Comparison of ENCODE assay signal across 15 mouse cellular contexts in the genomic region with DNA sequence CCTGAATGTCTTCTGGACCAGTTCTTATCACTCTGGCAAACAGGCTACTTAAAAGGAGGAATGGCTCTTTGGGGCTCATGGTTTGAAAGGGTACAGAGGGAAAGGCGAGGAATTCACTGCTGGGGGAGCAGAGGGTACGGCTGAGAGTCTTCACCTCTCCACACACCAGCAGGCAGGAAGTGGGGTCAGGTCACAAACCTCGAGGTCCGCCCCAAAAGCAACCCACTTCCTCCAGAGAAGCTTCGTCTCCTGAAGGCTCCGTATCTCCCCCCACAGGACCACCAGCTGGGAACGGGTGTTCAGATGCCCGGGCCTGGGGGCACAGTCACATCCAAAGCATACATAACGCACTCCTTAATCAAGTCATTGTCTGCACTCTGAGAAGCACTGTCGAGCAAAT.
DNase-seq lines count a peak whose midpoint lies in the region; ATAC-seq and TF ChIP-seq lines count a peak whose summit lies in the region.
"Had no signal": no experiment of that assay in that cellular context is flagged by ENCODE, and none has a peak within 500 bp of the region (broad histone marks: within the 10 kb centered on the region; RNA-seq: fewer than 3 reads in every experiment).

No protein-coding gene starts in this region.

- WGBS in liver, embryonic 12.5 days (ENCODE audit: insufficient replicate concordance): 37% methylated on average over 10 of the region's 10 CpGs
- 33% methylated on average over 10 of the region's 10 CpGs for WGBS in liver, embryonic 11.5 days
- WGBS in macrophage (ENCODE audit: missing documents): 25% methylated on average over 10 of the region's 10 CpGs
- 4% methylated on average over 10 of the region's 10 CpGs for WGBS in thymus, adult 2 months

- 0 out of 2 replicates have a peak, but pooled peaks have one; percentile 15 for TF ChIP-seq POLR2A in CH12.LX (IDR thresholded peaks at IDR 0.05; ENCODE audit: low read depth, low read length)
- peak; percentile 40; the same call in 1 of the 2 replicates for TF ChIP-seq POLR2A in thymus, adult 2 months (IDR thresholded peaks at IDR 0.05; ENCODE audit: control insufficient read depth, extremely low read depth, insufficient read depth, low read length, poor library complexity)

- TF ChIP-seq RAD21 in CH12.LX (IDR thresholded peaks at IDR 0.05; ENCODE audit: low read depth, low read length): no peak

- no peaks in the 10 kb centered on the region for H3K79me2 ChIP-seq in CH12.LX (replicated peaks; ENCODE audit: control insufficient read depth, extremely low read depth, insufficient read depth, poor library complexity, severe bottlenecking)
- H3K79me2 ChIP-seq in macrophage (ENCODE audit: inconsistent target): no peaks in the 10 kb centered on the region

- ATAC-seq in liver, embryonic 12.5 days: no peak
- no peak for ATAC-seq in liver, embryonic 11.5 days (replicated peaks; ENCODE audit: low FRiP score)
- ATAC-seq in frontal cortex, adult (ENCODE audit: low TSS enrichment): no peak
- ATAC-seq: intestine, embryonic 15.5 days had no signal

- TF ChIP-seq EP300 in CH12.LX (IDR thresholded peaks at IDR 0.05; ENCODE audit: low read length): no peak

- H3K9ac ChIP-seq in liver, embryonic 12.5 days: no peak overlapping the region
- H3K9ac ChIP-seq in liver, embryonic 11.5 days (ENCODE audit: low read depth, low read length): no peak overlapping the region
- peak overlapping the region; percentile 49 for H3K9ac ChIP-seq in CH12.LX (ENCODE audit: insufficient read depth, low read depth)
- H3K9ac ChIP-seq: embryonic facial prominence, embryonic 15.5 days; heart, embryonic 12.5 days; intestine, embryonic 15.5 days; limb, embryonic 15.5 days had no signal

- H3K9me3 ChIP-seq in liver, embryonic 12.5 days (replicated peaks): no peaks in the 10 kb centered on the region
- H3K9me3 ChIP-seq in liver, embryonic 11.5 days (ENCODE audit: control insufficient read depth, low read length): no peaks in the 10 kb centered on the region
- peaks cover 6% of the 10 kb centered on the region for H3K9me3 ChIP-seq in CH12.LX (replicated peaks; ENCODE audit: low read length)
- H3K9me3 ChIP-seq: embryonic facial prominence, embryonic 15.5 days; heart, embryonic 12.5 days; intestine, embryonic 15.5 days; limb, embryonic 15.5 days had no signal

- H3K27me3 ChIP-seq in liver, embryonic 12.5 days (replicated peaks): peaks cover 13% of the 10 kb centered on the region
- H3K27me3 ChIP-seq in liver, embryonic 11.5 days (replicated peaks; ENCODE audit: control insufficient read depth, insufficient read depth, low read length): no peaks in the 10 kb centered on the region; the same call in 1 of the 2 replicates
- H3K27me3 ChIP-seq in CH12.LX (replicated peaks): no peaks in the 10 kb centered on the region
- H3K27me3 ChIP-seq in thymus, adult 2 months (ENCODE audit: control insufficient read depth, insufficient read depth, low read length): no peaks in the 10 kb centered on the region
- H3K27me3 ChIP-seq: heart, embryonic 12.5 days; intestine, embryonic 15.5 days; limb, embryonic 15.5 days had no signal

- 0 out of 2 replicates have a peak overlapping the region, but pooled peaks have one; percentile 81 for H3K27ac ChIP-seq in liver, embryonic 12.5 days
- no peak overlapping the region for H3K27ac ChIP-seq in liver, embryonic 11.5 days (ENCODE audit: low read depth, low read length)
- H3K27ac ChIP-seq in CH12.LX (ENCODE audit: insufficient read depth, low read depth) (peak overlapping the region; percentile 77), macrophage (peak overlapping the region; percentile 55; the same call in 1 of the 2 replicates)
- peak overlapping the region; percentile 93 for H3K27ac ChIP-seq in thymus, adult 2 months (ENCODE audit: control insufficient read depth, insufficient read depth, low read length)
- no peak overlapping the region for H3K27ac ChIP-seq in gastrocnemius, adult 2 months
- H3K27ac ChIP-seq: embryonic facial prominence, embryonic 15.5 days; intestine, embryonic 15.5 days; limb, embryonic 15.5 days had no signal

- H3K36me3 ChIP-seq in liver, embryonic 12.5 days: no peaks in the 10 kb centered on the region
- no peaks in the 10 kb centered on the region for H3K36me3 ChIP-seq in liver, embryonic 11.5 days (ENCODE audit: control insufficient read depth, insufficient read depth, low read length)
- H3K36me3 ChIP-seq in CH12.LX (replicated peaks in 1 of 2; ENCODE audit: control insufficient read depth in 1 of 2, insufficient read depth in 1 of 2, low read length in 1 of 2) (no peaks in the 10 kb centered on the region), macrophage (ENCODE audit: inconsistent target) (no peaks in the 10 kb centered on the region)
- H3K36me3 ChIP-seq in thymus, adult 2 months (ENCODE audit: control insufficient read depth, insufficient read depth, low read length): no peaks in the 10 kb centered on the region
- H3K36me3 ChIP-seq: embryonic facial prominence, embryonic 15.5 days; G1E; heart, embryonic 12.5 days; intestine, embryonic 15.5 days; limb, embryonic 15.5 days had no signal

- H3K4me3 ChIP-seq in liver, embryonic 12.5 days: no peak overlapping the region
- no peak overlapping the region for H3K4me3 ChIP-seq in liver, embryonic 11.5 days (ENCODE audit: low read depth, low read length)
- peak overlapping the region in 2 of 3 experiments; percentile 39 to 45 for H3K4me3 ChIP-seq in CH12.LX (replicated peaks in 1 of 3; ENCODE audit: low read depth in 2 of 3, low read length in 2 of 3, poor library complexity in 1 of 3)
- H3K4me3 ChIP-seq in macrophage (ENCODE audit: inconsistent target): no peak overlapping the region
- peak overlapping the region; percentile 26; the same call in 1 of the 2 replicates for H3K4me3 ChIP-seq in thymus, adult 2 months (ENCODE audit: control insufficient read depth, insufficient read depth, low read length)
- no peak overlapping the region for H3K4me3 ChIP-seq in gastrocnemius, adult 2 months
- H3K4me3 ChIP-seq: embryonic facial prominence, embryonic 15.5 days; heart, embryonic 12.5 days; intestine, embryonic 15.5 days; limb, embryonic 15.5 days had no signal

- no peak for TF ChIP-seq CTCF in CH12.LX (conservative IDR thresholded peaks at IDR 0.05 in 1 of 2, IDR thresholded peaks at IDR 0.05 in 1 of 2; ENCODE audit: low read depth in 2 of 2, low read length in 2 of 2)
- TF ChIP-seq CTCF in thymus, adult 2 months (IDR thresholded peaks at IDR 0.05; ENCODE audit: borderline replicate concordance, control insufficient read depth, extremely low read depth, insufficient read depth, low read length, poor library complexity): 0 out of 2 replicates have a peak, but pooled peaks have one; percentile 19
- no peak for TF ChIP-seq CTCF in gastrocnemius, adult 2 months (IDR thresholded peaks at IDR 0.05)

- DNase-seq in liver, embryonic 11.5 days (ENCODE audit: low spot score): no peak
- peak; percentile 74 for DNase-seq in CH12.LX (ENCODE audit: extremely low read depth)
- peak; percentile 79 for DNase-seq in thymus, adult 2 months
- DNase-seq in adrenal gland, adult (ENCODE audit: inconsistent age in 2 of 2, low spot score in 1 of 2): no peak
- no peak for DNase-seq in gastrocnemius, adult 2 months
- DNase-seq: layer of hippocampus, adult 9-11 months; midbrain, embryonic 14.5 days had no signal

- intact Hi-C loops in gastrocnemius, adult 2 months (cut with DNase I): no loop called here

- dilution Hi-C loops in CH12.LX (cut with MboI; ENCODE audit: extremely low pct_ligation_motif_present, extremely low pct_unique_long_range_greater_than_20kb, low sequenced_read_pairs): no loop called here

- H3K4me1 ChIP-seq in liver, embryonic 12.5 days: peaks cover 40% of the 10 kb centered on the region
- H3K4me1 ChIP-seq in liver, embryonic 11.5 days (replicated peaks; ENCODE audit: control insufficient read depth, insufficient read depth, low read length): peaks cover 17% of the 10 kb centered on the region
- peaks cover 12 to 58% of the 10 kb centered on the region in 2 experiments for H3K4me1 ChIP-seq in CH12.LX (ENCODE audit: control insufficient read depth in 1 of 2, insufficient read depth in 2 of 2)
- peaks cover 18% of the 10 kb centered on the region for H3K4me1 ChIP-seq in thymus, adult 2 months (replicated peaks; ENCODE audit: control insufficient read depth, insufficient read depth, low read length)
- H3K4me1 ChIP-seq: intestine, embryonic 15.5 days had no signal

- H3K4me2 ChIP-seq in liver, embryonic 12.5 days: peak overlapping the region; percentile 74
- H3K4me2 ChIP-seq in liver, embryonic 11.5 days: no peak overlapping the region
- H3K4me2 ChIP-seq in CH12.LX (ENCODE audit: insufficient read depth, low read depth, poor library complexity, severe bottlenecking): peak overlapping the region; percentile 83
- H3K4me2 ChIP-seq: intestine, embryonic 15.5 days; limb, embryonic 15.5 days had no signal

- in situ Hi-C loops in CH12.LX (cut with MboI; ENCODE audit: low pct_ligation_motif_present, low pct_unique_long_range_greater_than_20kb, low sequenced_read_pairs): no loop called here

TF ChIP-seq in CH12.LX, 34 proteins besides CTCF, POLR2A, EP300 and RAD21:
- no peak for TF ChIP-seq E2F4 (IDR thresholded peaks at IDR 0.05; ENCODE audit: insufficient replicate concordance, low read depth, low read length)
- no peak for TF ChIP-seq ZKSCAN1 (IDR thresholded peaks at IDR 0.05; ENCODE audit: borderline replicate concordance, low read depth, low read length)
- TF ChIP-seq MXI1 (IDR thresholded peaks at IDR 0.05; ENCODE audit: low read depth, low read length): no peak
- TF ChIP-seq IRF4 (IDR thresholded peaks at IDR 0.05; ENCODE audit: low read depth, low read length): 0 out of 2 replicates have a peak, but pooled peaks have one; percentile 10
- no peak for TF ChIP-seq MAZ (IDR thresholded peaks at IDR 0.05; ENCODE audit: low read depth, low read length)
- no peak for TF ChIP-seq POLR2AphosphoS2 (IDR thresholded peaks at IDR 0.05; ENCODE audit: low read depth, low read length)
- TF ChIP-seq ELF1 (IDR thresholded peaks at IDR 0.05; ENCODE audit: low read depth, low read length): peak; percentile 37; the same call in 1 of the 2 replicates

Comparison
In these comparisons a context has a peak if more than half of its experiments do, and no peak if none do; other contexts are left out.
1. H3K27ac ChIP-seq: peak in liver, embryonic 12.5 days (single experiment), CH12.LX (single experiment), macrophage (single experiment) and thymus, adult 2 months (single experiment); none in liver, embryonic 11.5 days (single experiment) and gastrocnemius, adult 2 months (single experiment).
2. H3K4me3 ChIP-seq: peak in CH12.LX (2 of 3) and thymus, adult 2 months (single experiment); none in liver, embryonic 12.5 days (single experiment), liver, embryonic 11.5 days (single experiment), macrophage (single experiment) and gastrocnemius, adult 2 months (single experiment).
3. DNase-seq: peak in CH12.LX (single experiment) and thymus, adult 2 months (single experiment); none in liver, embryonic 11.5 days (single experiment), adrenal gland, adult (0 of 2) and gastrocnemius, adult 2 months (single experiment).